Comparison of ENCODE assay signal across 15 mouse cellular contexts in genomic region chr11:66426129-66426528, GRCm38 (mm10).
DNase-seq lines count a peak whose midpoint lies in the region.
"Had no signal": no experiment of that assay in that cellular context is flagged by ENCODE, and none has a peak within 500 bp of the region (broad histone marks: within the 10 kb centered on the region; RNA-seq: fewer than 3 reads in every experiment).

No protein-coding gene starts in this region.

- DNase-seq in left cerebral cortex, adult 18-20 months (ENCODE audit: low spot score in 2 of 2), result peak; percentile 25 to 27
- no peak for DNase-seq in left cerebral cortex, adult 11 months (ENCODE audit: low spot score)
- peak; percentile 68 for DNase-seq in brain, adult 2 months (ENCODE audit: low read depth, low spot score)
- DNase-seq in frontal cortex, postnatal 36 days (ENCODE audit: low spot score in 2 of 2), result peak; percentile 21 to 71
- peak; percentile 5 for DNase-seq in right cerebral cortex, postnatal 14 days
- DNase-seq in urinary bladder, postnatal 4 days (ENCODE audit: low spot score in 2 of 2), result no peak
- no peak for DNase-seq in spleen, postnatal 4 days (ENCODE audit: low spot score in 2 of 2)
- no peak for DNase-seq in urinary bladder, adult 18-20 months (ENCODE audit: low spot score in 2 of 2)
- DNase-seq: adrenal gland, adult 2 months; adrenal gland, postnatal 25 days; cerebellum, adult 2 months; cerebellum, postnatal 10 days; gastrocnemius, postnatal 10 days; heart, adult 2 months; heart, postnatal 14 days had no signal

Comparison
In these comparisons a context has a peak if more than half of its experiments do, and no peak if none do; other contexts are left out.
1. DNase-seq: peak in left cerebral cortex, adult 18-20 months (2 of 2), brain, adult 2 months (single experiment), frontal cortex, postnatal 36 days (2 of 2) and right cerebral cortex, postnatal 14 days (single experiment); none in left cerebral cortex, adult 11 months (single experiment), urinary bladder, postnatal 4 days (0 of 2), spleen, postnatal 4 days (0 of 2) and urinary bladder, adult 18-20 months (0 of 2).